Mouse (Mus musculus) embryo, embryonic 10 days (tissue): ENCODE results near the gene Cotl1.

ENCODE experiments used
- DNase-seq: peaks from one replicate; pipeline ENCODE4 v3.0.0-alpha.2; 2015; ENCODE audit warnings: low spot score

Gene Cotl1

DNA sequence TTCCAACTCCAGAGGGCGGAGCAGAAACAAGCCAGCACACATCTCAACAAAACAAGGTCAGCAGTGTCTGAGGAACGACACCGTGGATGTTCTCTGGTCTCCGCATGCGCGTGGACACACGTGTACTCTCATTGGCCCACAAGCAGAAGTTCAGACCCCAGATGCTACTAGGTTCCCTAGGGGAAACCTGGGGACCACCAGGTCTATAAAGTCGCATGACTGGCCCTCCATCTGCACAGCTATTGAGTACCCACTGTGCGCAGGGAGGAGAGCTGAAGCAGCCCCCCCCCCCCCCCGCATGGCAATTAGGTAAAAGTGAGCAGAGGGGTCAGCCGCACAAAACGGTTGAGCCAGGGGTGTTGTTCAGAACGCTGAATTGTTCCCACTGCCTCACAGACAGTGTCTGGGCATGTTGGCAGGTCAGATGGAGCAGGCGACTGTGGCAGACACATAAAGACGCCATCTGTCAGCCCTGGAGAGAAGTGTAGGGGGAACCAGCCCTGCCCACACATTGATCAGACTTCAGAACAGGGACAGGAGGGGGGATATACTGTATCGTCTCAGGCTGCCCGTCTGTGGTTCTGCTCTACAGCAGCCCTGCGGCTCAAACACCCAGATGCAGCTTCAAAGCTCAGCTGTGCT is 54.5 kb downstream of the Cotl1 start:
- DNase-seq: no peak

- no peak for DNase-seq
Observed at GRCm38 (mm10) chr8:119784676-119785075, 55.7 kb downstream of the Cotl1 start.

- no peak for DNase-seq
Observed at GRCm38 (mm10) chr8:119784141-119784574, 56.2 kb downstream of the Cotl1 start.

DNA sequence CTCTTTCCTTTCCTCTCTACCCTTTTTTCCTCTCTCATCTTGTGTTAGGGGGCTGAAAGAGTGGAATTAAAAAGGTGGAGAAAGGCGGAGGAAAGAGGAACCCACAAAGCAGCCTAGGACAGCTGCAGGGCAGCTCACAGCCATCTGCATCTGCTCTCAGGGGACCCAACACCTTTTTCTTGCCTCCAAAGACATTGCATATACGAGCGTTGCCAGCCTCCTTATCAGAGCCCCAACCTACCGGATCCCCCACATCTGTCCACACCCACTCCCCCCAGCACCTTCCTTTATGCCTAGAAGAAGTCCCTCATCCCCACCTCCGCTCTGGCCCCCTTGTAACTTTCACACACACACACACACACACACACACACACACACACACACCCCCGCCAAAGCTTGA is 56.8 kb downstream of the Cotl1 start:
- DNase-seq: no peak

DNA sequence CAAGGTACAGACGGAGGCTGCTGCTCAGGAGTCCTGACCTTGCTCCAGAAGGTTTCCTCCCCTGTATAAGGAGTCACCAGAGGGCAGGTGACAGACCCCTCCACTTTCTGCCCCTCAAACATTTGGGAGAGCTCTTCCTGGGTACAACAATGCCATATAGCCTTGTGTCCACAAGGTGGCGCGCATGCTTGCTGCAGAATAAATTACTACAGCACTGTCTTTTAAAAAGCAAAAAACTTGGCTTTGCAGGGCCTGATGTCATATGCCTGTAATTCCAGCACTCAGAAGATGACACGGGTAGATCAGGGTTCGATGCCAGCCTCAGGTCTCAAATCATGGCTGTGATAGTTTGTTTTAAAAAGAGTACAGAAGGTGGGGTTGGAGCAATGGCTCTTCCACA is 57.6 kb downstream of the Cotl1 start:
- DNase-seq: peak; percentile 87

DNA sequence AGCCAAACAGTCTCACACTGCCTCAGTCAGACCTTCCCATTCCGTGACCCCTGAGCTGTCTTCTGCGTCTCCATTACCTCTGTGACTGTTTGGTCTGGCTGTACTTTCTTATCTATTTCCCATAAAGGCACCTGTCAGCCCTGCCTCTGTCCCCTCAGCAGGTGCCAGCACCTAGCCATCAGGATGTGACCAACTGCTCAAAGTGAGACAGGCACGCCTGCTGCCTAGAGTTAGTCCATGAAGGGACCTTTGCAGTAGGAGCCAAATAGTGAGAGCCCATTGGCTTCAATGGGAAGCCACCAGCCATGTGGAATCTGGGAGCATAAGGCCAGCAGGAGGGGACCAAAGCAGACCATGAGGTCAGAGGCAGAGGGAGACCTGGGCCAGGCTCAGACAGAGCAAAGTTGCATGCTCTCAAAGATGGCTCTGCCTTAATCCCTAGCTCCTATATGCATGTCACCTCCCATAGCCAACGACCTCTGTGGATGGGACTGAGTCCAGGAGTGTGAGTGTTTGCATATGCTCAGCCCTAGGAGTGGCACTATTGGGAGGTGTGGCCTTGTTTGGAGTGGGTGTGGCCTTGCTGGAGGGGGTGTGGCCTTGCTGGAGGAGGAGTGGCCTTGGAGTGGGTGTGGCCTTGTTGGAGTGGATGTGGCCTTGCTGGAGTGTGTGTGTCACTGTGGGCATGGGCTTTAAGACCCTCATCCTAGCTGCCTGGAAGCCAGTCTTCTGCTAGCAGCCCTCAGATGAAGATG is 59.1 kb downstream of the Cotl1 start:
- no peak for DNase-seq

- DNase-seq: no peak
Observed at GRCm38 (mm10) chr8:119780402-119781049, 59.8 kb downstream of the Cotl1 start.

- DNase-seq: peak; percentile 93
Observed at GRCm38 (mm10) chr8:119779013-119779737, 61.2 kb downstream of the Cotl1 start.

DNA sequence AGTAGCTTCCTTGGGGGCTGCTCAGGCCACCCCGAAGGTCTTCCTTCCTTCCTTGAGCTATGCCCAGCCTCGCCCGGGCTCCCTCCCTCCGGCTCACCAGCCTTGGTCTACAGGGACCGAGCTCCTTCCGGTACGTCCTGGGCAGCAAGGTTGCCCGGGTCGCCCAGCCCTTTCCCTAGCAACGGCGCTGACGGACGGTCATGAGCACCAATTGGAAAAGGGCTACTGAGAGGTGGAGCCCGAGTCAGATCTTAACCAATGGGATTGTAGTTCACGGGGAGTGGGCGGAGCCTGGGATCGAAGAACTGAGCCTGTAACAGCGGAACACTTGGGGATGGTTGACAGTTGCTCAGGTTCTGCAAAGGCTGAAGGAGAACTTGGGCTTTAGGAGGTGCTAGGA is 62.1 kb downstream of the Cotl1 start, which contains the start of gene Tldc1:
TSS of gene Tldc1 (minus strand) at position 154 of the 400 bp plus-strand sequence.
- DNase-seq: peak; percentile 100

DNA sequence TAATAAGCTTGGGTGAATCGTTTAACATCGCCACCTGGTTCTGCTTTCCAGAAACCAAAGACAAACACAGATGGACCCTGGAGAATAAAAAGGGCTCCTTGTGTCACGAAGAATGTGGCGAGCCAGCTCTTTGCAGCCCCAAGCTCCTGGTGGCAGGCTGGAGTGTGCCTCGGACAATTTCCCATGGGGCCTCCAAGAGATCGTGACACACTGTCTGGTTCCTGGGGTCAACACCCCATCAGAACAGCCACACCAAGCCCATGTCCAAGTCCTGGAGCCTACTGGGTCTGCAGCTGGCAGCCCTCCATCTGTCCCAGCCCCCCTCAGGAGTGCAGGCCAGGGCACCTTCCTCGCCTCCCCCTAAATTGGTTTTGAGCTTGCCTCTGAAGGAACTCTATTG is 62.6 kb downstream of the Cotl1 start:
- peak; percentile 27 for DNase-seq

DNA sequence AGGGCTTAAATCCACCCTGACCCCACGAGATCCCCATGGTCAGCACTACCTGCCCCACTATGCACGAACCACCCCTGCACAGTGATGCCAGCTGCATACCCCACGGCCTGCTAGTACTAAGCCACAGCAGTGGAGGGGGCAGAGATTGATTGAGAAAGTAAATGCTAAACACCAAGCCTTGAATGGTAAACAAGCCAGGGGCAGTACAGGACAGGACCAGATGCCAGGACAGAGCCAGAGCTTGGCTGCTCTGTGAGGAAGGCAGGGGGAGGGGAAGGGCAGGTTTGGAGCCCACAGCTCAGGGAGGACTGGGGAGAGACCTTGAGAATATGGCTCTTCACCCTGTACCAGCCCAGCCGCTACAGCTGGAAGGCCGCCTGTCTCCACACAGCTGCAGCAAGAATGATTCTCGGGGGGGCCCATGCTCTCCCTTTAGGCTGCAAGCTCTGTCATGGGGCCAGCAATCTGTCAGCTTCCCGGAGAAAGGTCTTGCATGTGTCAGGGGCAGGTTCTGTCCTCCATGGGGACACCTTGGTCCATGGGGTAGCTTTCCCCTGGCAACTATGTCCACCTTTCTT is 63.6 kb downstream of the Cotl1 start:
- no peak for DNase-seq

GRCm38 (mm10) chr8:119765761-119766444 is 74.4 kb downstream of the Cotl1 start:
- no peak for DNase-seq

DNA sequence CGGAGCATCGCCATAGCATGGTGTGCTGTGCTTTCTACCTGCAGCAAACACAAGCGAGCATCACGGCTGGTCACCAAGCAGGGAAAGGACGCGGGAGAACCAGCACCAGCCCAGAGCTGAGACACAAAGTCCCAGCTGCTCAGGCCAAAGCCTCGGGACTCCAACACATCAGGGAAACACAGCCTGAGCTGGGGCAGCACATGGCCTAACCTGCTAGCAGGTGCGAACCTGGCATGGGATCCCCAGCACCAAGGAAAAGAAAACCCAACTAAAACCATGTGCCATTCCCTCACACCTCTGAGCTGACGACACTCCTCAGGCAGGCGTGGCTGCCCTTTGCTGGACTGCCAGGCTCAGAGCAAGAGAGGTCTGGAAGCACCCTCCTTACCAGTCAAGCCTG is 75.0 kb downstream of the Cotl1 start:
- DNase-seq: no peak

GRCm38 (mm10) chr8:119762226-119763220 is 77.8 kb downstream of the Cotl1 start:
- no peak for DNase-seq

DNA sequence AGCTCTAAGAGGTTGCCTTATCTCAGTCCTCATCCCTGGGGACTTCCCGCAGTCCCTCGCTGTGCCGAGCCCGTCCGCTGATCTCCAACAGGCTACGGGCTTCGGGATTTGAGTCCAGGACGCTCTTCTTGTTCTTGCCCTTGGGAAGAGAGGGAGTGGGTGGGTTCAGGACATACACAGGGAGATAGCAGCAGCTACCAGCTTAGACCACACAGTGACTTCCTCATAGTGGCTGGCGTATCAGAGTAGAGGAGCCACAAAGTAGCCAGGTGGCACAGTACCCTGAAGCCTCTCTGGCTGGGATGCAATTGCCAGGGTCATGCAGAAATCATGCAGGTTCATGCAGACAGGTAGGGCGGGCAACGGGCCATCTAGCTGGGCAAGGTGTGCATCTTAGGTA is 78.7 kb downstream of the Cotl1 start:
- no peak for DNase-seq
